Mouse (Mus musculus) midbrain, embryonic 12.5 days (tissue): ENCODE measurements at regions not wholly inside any gene's neighbourhood (a gene's known extent, or its start where the extent isn't known, plus 50 kb on each side); places are given as distances from the start of the nearest gene placed in this dataset.
A peak's percentile ranks its signal among the peaks of the same experiment; 100 is the strongest.

ENCODE experiments used
- ATAC-seq: fragments of 200-750 bp; cut with Nextera tagmentation; 2 replicates; pipeline ENCODE4 v1.8.0; 2017; ENCODE audit warnings: low read depth, moderate TSS enrichment, moderate library complexity; ENCODE audit not compliant: low FRiP score
- H3K27ac ChIP-seq: fragments of 300-500 bp; sonication (generic); replicated peaks from 2 replicates; pipeline ENCODE4 v1.5.1; 2016; ENCODE audit warnings: mild to moderate bottlenecking
- H3K27me3 ChIP-seq: fragments of 300-500 bp; sonication (generic); 2 replicates; pipeline ENCODE4 v1.6.1; 2016; ENCODE audit warnings: mild to moderate bottlenecking
- H3K36me3 ChIP-seq: fragments of 300-500 bp; sonication (generic); 2 replicates; pipeline ENCODE4 v1.6.1; 2016
- H3K4me1 ChIP-seq: fragments of 300-500 bp; sonication (generic); 2 replicates; pipeline ENCODE4 v1.6.1; 2016
- H3K4me2 ChIP-seq: fragments of 300-500 bp; sonication (generic); replicated peaks from 2 replicates; pipeline ENCODE4 v1.6.1; 2016; ENCODE audit warnings: mild to moderate bottlenecking, moderate library complexity
- H3K4me3 ChIP-seq: fragments of 300-500 bp; sonication (generic); 2 replicates; pipeline ENCODE4 v1.5.1; 2016; ENCODE audit warnings: mild to moderate bottlenecking
- H3K9ac ChIP-seq: fragments of 300-500 bp; sonication (generic); replicated peaks from 2 replicates; pipeline ENCODE4 v1.6.1; 2016; ENCODE audit warnings: mild to moderate bottlenecking, moderate library complexity
- H3K9me3 ChIP-seq: fragments of 300-500 bp; sonication (generic); 2 replicates; pipeline ENCODE4 v1.6.1; 2016; ENCODE audit warnings: mild to moderate bottlenecking
- WGBS: fragments of 180-500 bp; shearing (Covaris S2); methylation state at CpG from one replicate; pipeline ENCODE4 v1.1.7; 2016; 5-methylcytosine and 5-hydroxymethylcytosine counted together

DNA sequence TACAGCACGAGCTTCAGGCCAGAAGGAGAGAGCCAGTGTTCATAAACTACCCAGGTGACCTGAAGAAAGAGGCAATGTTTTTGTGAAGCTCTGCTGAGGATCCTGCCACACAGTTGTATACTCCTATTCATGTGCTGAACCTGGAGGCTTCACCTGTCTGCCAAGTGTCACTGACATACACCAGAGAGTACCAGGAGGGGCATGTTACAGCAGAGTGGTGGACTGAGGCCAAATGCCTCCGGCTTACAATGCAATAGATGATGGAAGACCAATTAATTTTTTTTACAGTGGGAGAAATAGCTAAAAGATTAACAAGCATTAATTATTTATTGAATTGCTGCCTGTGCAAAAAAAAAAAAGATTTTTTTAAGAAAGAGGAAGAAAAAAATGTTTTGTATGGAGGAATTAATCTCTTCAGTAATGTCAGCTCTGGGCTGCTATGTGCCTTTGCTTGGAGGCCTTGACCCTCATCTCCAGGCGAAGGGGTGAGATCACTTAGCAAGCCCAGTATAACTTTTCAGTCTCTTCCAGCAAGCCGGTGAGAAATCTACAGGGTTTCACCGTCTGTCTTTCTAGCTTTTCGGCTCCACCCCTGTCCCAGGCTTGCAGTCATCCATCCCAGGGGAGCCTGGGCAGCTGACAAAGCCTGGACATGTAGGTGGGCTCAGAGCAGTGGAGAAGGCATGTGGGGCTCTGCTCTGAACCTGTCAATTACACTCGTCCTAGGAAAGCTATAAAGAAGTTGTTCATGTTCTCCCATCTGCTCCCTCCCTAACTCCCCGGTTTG is 144.0 kb upstream of the Tmem45b start:
- Histone ChIP-seq H3K4me1 (no peaks in the 10 kb centered on the region), H3K4me2 (no peak overlapping the region), H3K9ac (no peak overlapping the region), H3K27ac (no peak overlapping the region), H3K27me3 (no peaks in the 10 kb centered on the region), H3K9me3 (no peaks in the 10 kb centered on the region), H3K4me3 (no peak overlapping the region), H3K36me3 (no peaks in the 10 kb centered on the region)
- no peak for ATAC-seq
- 77% methylated on average over 8 of the region's 8 CpGs for WGBS

DNA sequence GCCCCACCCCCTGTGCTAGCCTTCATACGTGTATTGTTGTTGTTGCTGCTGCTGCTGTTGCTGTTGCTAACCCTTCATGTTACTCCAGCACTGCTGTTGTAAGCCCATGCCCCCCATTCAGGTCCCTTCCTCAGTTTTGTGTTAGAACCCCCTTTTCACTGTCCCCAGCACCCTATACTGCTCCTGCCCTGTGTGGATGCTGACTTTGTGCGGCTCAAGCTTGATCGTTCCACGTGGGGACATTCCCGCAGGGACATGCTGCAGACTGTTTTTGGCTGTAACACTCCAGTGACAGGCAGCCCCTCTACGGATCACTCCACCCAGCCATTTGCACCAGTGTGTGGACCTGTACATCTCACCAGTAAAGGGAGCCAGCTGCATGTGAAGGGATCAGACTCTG is 142.7 kb upstream of the Tmem45b start:
- no peaks in the 10 kb centered on the region for H3K4me1 ChIP-seq
- H3K9me3 ChIP-seq: no peaks in the 10 kb centered on the region
- H3K4me3 ChIP-seq: no peak overlapping the region
- ATAC-seq: no peak
- H3K36me3 ChIP-seq: no peaks in the 10 kb centered on the region
- H3K4me2 ChIP-seq: no peak overlapping the region
- 89% methylated on average over 6 of the region's 6 CpGs for WGBS
- no peak overlapping the region for H3K9ac ChIP-seq
- H3K27ac ChIP-seq: no peak overlapping the region
- H3K27me3 ChIP-seq: no peaks in the 10 kb centered on the region

DNA sequence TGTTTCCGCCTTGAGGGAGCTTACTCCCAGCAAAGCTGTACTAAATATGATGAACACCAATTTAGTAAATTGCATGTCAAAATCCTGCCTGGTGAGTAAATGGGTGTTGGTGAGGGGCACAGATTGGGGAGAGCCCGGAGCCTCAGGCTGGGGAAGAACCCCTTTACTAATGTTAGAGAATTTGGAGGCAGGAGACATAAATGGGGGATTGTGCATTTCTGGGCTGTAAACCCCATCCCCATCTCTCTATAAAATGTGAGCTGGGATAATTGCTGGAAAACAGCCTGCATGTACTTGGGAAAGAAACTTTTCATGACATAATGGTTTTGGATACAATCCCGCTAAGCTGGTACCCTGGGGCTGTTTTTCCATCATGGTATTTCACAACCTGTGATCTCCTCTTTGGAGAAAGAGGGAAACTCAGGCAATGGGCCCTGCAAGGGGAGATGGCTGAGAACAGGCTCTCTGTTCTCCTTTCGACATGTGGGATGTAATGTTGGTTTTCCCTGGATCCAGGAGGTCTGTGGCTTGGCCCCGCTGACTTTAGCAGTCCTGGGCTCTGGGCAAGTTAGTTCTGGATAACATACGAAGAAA is 140.3 kb upstream of the Tmem45b start:
- Histone ChIP-seq H3K27me3 (no peaks in the 10 kb centered on the region), H3K36me3 (no peaks in the 10 kb centered on the region), H3K4me3 (no peak overlapping the region), H3K27ac (no peak overlapping the region), H3K4me1 (no peaks in the 10 kb centered on the region), H3K9ac (no peak overlapping the region), H3K9me3 (no peaks in the 10 kb centered on the region), H3K4me2 (no peak overlapping the region)
- WGBS: 92% methylated on average over 6 of the region's 6 CpGs
- no peak for ATAC-seq

DNA sequence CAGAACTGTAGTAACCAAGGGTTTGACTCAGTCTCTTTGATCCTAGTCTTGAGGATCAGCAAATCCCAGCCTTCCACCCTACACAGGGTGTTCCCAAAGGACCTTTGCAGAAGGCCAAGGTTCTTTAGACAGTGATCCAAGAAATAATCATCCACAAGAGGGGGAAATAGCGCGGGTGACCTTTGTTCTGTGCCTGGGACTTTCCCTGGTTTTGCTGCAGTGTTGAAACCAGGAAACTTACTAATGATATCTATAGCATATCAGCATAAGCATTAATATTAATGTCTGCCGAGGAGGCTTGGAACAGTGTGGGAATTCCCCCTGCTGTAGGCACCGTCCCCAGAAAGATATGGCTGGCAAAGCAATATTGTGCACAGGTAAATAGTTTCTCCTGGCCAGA is 138.4 kb upstream of the Tmem45b start:
- ATAC-seq: no peak
- H3K4me2 ChIP-seq: no peak overlapping the region
- H3K27ac ChIP-seq: no peak overlapping the region
- H3K9me3 ChIP-seq: no peaks in the 10 kb centered on the region
- H3K4me3 ChIP-seq: no peak overlapping the region
- no peaks in the 10 kb centered on the region for H3K4me1 ChIP-seq
- no peak overlapping the region for H3K9ac ChIP-seq
- no peaks in the 10 kb centered on the region for H3K27me3 ChIP-seq
- no peaks in the 10 kb centered on the region for H3K36me3 ChIP-seq
- WGBS: 90% methylated on average over 4 of the region's 4 CpGs

DNA sequence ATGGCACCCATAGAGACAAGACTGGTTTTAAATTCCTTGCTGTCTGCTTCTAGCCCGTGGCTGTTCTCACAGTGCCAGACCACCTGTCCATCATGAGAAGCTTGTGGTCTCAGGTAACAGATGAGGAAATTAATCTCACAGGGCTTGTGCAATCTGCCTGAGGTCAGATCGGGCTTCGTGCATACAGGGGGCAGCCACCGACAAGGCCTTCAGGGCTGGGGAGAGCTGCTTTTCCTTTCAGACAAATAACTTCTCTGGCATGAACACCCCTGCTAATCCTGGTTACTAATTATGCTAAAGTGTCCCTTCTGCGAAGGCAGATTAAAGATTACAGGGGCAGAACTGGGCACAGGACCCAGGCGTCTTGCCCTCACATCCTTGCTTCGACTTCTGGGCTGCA is 130.8 kb upstream of the Tmem45b start:
- ATAC-seq: no peak
- 81% methylated on average over 7 of the region's 7 CpGs for WGBS
- H3K27ac ChIP-seq: no peak overlapping the region
- H3K4me2 ChIP-seq: no peak overlapping the region
- H3K4me3 ChIP-seq: no peak overlapping the region
- H3K9ac ChIP-seq: no peak overlapping the region
- no peaks in the 10 kb centered on the region for H3K4me1 ChIP-seq
- H3K36me3 ChIP-seq: no peaks in the 10 kb centered on the region
- no peaks in the 10 kb centered on the region for H3K27me3 ChIP-seq
- no peaks in the 10 kb centered on the region for H3K9me3 ChIP-seq

DNA sequence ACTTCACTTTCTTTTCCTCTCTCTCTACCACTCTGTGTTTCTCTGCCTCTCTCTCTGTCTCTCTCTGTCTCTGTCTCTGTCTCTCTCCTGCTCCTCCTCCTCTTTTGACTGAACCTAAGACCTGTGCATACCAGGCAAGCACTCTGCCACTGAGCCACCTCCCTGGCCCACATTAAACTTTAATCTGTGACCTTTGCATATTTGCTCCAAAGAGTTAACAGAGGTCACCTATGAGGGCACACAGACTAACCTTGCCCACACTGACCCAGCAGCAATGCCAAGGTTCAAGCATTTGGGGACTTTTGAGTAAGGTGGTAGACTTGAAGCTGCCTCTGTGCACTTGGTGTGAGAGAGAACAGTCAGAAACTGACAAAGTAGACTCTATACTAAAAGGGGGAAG is 123.4 kb upstream of the Tmem45b start:
- no peak overlapping the region for H3K9ac ChIP-seq
- no peaks in the 10 kb centered on the region for H3K4me1 ChIP-seq
- H3K4me3 ChIP-seq: no peak overlapping the region
- H3K36me3 ChIP-seq: no peaks in the 10 kb centered on the region
- H3K9me3 ChIP-seq: no peaks in the 10 kb centered on the region
- no peak overlapping the region for H3K27ac ChIP-seq
- no peak overlapping the region for H3K4me2 ChIP-seq
- no peaks in the 10 kb centered on the region for H3K27me3 ChIP-seq
- ATAC-seq: no peak

DNA sequence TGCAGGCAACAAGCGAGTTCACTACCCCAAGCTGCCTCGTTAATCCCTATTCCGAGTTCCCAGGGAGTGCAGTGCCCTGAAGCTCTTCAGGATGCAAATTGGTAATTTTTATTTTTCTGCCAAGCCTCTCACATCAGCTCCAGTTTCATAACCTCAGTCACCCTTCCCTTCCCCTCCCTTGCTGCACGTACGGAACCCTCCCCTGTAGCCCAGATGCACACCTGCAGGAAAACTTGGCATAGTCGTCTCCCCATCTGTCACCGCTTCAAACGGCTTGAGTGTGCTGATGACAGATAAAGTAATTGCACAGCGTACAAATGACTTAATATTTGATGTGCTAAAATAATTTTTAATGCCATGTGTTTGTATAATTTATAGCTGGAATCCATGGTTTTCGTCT is 119.7 kb upstream of the Tmem45b start:
- ATAC-seq: no peak
- Histone ChIP-seq H3K27me3 (no peaks in the 10 kb centered on the region), H3K36me3 (no peaks in the 10 kb centered on the region), H3K9ac (no peak overlapping the region), H3K9me3 (no peaks in the 10 kb centered on the region), H3K4me1 (no peaks in the 10 kb centered on the region), H3K4me3 (no peak overlapping the region), H3K27ac (no peak overlapping the region), H3K4me2 (no peak overlapping the region)
- WGBS: 80% methylated on average over 10 of the region's 10 CpGs

DNA sequence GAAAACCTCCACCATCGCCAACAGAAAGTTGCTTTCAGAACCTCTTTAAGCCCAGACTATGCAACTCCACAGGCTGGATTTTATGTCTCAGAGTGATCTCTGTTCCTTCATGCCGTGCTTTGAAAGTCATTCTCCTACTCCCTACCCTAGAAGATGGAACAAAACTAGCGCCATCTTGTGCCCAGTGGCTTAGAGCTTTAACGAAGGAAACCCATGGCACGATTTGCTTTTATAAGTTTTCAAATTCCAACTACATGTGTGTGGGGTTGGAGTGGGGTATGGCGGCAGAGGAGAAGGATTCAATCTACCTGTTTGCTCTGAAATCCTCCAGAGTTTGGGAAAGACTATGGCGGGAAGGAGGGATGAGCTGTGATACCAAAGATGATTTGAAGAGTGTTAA is 118.7 kb upstream of the Tmem45b start:
- Histone ChIP-seq H3K27ac (no peak overlapping the region), H3K9ac (no peak overlapping the region), H3K9me3 (no peaks in the 10 kb centered on the region), H3K27me3 (no peaks in the 10 kb centered on the region), H3K4me3 (no peak overlapping the region), H3K4me1 (no peaks in the 10 kb centered on the region), H3K36me3 (no peaks in the 10 kb centered on the region), H3K4me2 (no peak overlapping the region)
- WGBS: 82% methylated on average over 7 of the region's 7 CpGs
- ATAC-seq: no peak

DNA sequence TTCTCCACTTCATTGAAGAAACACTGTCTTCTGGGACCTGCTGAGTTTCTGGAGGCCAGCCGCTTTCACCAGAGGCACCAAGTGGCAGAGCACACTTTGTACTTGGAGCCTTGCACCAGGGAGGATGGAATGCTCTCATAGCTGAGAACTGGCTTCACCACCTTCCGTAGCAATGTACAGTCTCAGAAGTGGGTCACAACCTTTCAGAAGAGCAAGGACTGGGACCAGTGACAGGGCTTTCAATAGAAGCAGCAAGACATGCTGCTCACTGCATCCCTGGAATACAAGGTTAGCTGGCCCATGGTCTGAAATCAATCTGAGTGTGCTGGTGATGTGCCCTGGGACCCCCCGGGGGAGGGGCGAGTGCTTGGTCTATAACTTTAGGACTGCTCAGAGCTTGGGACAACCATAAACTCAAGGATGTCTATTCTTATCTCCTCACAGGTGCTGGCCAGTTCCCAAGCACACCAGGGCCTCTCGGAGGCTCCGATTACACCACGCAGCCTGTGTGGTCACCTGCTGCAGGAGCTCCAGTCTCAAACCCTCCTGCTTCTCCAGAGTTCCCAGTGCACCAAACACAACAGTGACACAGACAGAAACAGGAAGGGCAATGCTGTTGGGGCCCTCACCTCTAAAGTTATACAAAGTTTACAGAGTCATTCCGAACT is 114.4 kb upstream of the Tmem45b start:
- no peaks in the 10 kb centered on the region for H3K9me3 ChIP-seq
- H3K27ac ChIP-seq: no peak overlapping the region
- H3K4me3 ChIP-seq: no peak overlapping the region
- H3K27me3 ChIP-seq: no peaks in the 10 kb centered on the region
- no peak overlapping the region for H3K9ac ChIP-seq
- 98% methylated on average over 8 of the region's 8 CpGs for WGBS
- no peaks in the 10 kb centered on the region for H3K36me3 ChIP-seq
- H3K4me1 ChIP-seq: no peaks in the 10 kb centered on the region
- no peak for ATAC-seq
- no peak overlapping the region for H3K4me2 ChIP-seq

DNA sequence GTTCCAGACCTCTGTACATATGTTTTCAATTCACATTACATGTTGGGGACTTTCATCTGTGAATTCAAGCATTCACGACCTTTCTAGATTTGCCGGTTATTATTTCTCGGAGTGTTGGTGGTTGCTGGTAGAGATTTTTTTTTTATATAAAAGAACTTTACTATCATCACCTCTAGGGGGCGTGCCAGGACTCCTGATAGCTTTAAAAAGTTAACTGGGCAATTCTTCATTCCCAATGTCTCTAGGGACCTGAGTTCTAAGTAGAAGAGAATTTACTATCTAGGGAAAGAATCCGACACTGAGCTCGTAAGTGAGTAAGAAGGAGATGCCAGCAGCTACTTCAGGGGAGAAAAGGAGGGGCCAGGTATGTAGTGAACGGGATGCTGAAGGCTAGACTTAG is 112.8 kb upstream of the Tmem45b start:
- H3K9me3 ChIP-seq: no peaks in the 10 kb centered on the region
- H3K4me2 ChIP-seq: no peak overlapping the region
- no peak overlapping the region for H3K27ac ChIP-seq
- no peaks in the 10 kb centered on the region for H3K27me3 ChIP-seq
- no peak overlapping the region for H3K4me3 ChIP-seq
- WGBS: 78% methylated on average over 7 of the region's 7 CpGs
- ATAC-seq: no peak
- no peaks in the 10 kb centered on the region for H3K36me3 ChIP-seq
- no peak overlapping the region for H3K9ac ChIP-seq
- H3K4me1 ChIP-seq: no peaks in the 10 kb centered on the region

DNA sequence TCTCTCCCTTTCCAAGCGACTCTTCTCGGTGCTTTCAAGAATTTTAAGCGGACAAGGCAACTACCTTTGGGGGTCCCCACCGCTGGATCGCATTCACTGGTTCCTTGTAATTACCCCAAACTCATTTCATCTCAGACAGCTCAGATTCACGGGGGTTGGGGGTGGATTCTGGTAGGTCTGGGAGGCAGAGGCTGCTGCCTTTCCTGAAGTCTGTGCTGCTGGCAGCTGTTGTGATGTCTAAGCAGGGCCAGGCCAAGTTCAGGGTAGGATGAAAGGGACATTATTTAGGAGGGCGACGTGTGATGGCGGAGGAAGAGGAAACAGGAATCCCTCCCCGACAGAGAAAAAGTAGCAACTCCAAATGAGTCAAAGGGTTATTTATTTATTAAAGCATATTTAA is 102.8 kb upstream of the Tmem45b start:
- no peak for ATAC-seq

DNA sequence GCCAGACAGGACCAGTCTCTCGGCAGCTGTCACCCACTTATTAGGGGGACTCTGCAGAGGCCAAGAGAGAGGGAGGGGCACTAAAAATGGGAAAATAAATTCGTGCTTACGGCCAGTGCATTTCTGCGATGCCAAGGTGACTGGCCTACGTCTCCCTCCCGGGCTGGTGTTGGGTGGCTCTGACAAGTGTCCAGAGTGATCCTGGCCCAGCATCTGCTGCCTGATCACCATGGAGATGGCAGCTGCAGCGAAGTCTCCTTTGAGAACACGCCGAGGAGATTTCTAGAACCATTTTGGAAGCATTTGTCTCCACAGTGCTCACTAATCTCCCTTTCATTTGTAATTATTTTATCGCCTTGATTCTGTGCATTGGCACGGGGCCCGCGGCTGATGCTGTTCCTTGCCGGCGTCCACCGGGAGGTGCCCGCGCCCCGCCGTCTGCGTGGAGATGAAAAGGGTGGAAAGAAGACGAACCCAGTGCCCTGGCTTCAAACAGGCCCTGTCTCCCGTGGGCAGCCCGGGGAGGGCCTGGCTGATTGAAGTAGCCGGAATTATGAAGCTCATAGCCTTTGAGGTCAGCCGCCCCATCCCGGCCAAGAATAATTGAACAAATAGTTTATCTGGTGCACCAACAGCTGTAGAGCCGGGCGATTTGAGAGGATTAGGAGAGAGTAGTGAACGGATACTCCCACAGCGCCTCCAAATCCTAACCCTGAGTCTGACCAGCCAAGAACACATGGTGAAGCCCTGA is 102.2 kb upstream of the Tmem45b start:
- Histone ChIP-seq H3K36me3 (no peaks in the 10 kb centered on the region), H3K27me3 (no peaks in the 10 kb centered on the region), H3K4me1 (peaks cover 11% of the 10 kb centered on the region), H3K9me3 (peaks cover 1% of the 10 kb centered on the region; the same call in 1 of the 2 replicates), H3K4me2 (peak overlapping the region; percentile 36), H3K4me3 (no peak overlapping the region), H3K9ac (no peak overlapping the region), H3K27ac (no peak overlapping the region)
- ATAC-seq: peak; percentile 76
- 44% methylated on average over 31 of the region's 31 CpGs for WGBS

More for the DNA sequence above, 102.8 kb upstream of the Tmem45b start:
- peak overlapping the region; percentile 36; the same call in 1 of the 2 replicates for H3K4me2 ChIP-seq
- no peak overlapping the region for H3K4me3 ChIP-seq
- H3K27me3 ChIP-seq: no peaks in the 10 kb centered on the region
- no peaks in the 10 kb centered on the region for H3K36me3 ChIP-seq
- WGBS: 72% methylated on average over 10 of the region's 10 CpGs
- H3K9me3 ChIP-seq: peaks cover 3% of the 10 kb centered on the region; the same call in 1 of the 2 replicates
- H3K27ac ChIP-seq: no peak overlapping the region
- H3K4me1 ChIP-seq: peaks cover 11% of the 10 kb centered on the region
- H3K9ac ChIP-seq: no peak overlapping the region
